Mouse (Mus musculus): ENCODE measurements around the gene Ppt2. TPM values are rescaled to one million over a fixed set of nuclear protein-coding genes. Genes with fewer than 3 reads are reported as not detected.

Ppt2 gene
- total RNA-seq, 2 experiments from 2014 or later = 40.5 to 42.2 TPM

GRCm38 (mm10) chr17:34596098-34596497 is 32.2 kb downstream of the Ppt2 start:
- DNase-seq = no peak
- H3K27ac ChIP-seq = no peak overlapping the region
- intact Hi-C loops (cut with DNase I) = no loop called here
- no peak overlapping the region for H3K4me3 ChIP-seq
- TF ChIP-seq CTCF (IDR thresholded peaks at IDR 0.05) = no peak

GRCm38 (mm10) chr17:34593752-34594525 is 34.4 kb downstream of the Ppt2 start:
- H3K27ac ChIP-seq = peak overlapping the region; percentile 97; the same call in 1 of the 2 replicates
- TF ChIP-seq CTCF (IDR thresholded peaks at IDR 0.05) = no peak
- peak; percentile 44 for DNase-seq
- intact Hi-C loops (cut with DNase I) = no loop called here
- H3K4me3 ChIP-seq = peak overlapping the region; percentile 88

- Histone ChIP-seq H3K27ac (peak overlapping the region; percentile 97), H3K4me3 (peak overlapping the region; percentile 88)
- TF ChIP-seq CTCF (IDR thresholded peaks at IDR 0.05) = no peak
- intact Hi-C loops (cut with DNase I) = no loop called here
- no peak for DNase-seq
These were observed 35.4 kb downstream of the Ppt2 start for GRCm38 (mm10) chr17:34592581-34593549.

GRCm38 (mm10) chr17:34591994-34592375 is 36.3 kb downstream of the Ppt2 start:
- Histone ChIP-seq H3K4me3 (peak overlapping the region; percentile 88), H3K27ac (peak overlapping the region; percentile 97)
- peak; percentile 95 for DNase-seq
- TF ChIP-seq CTCF (IDR thresholded peaks at IDR 0.05) = no peak
- intact Hi-C loops (cut with DNase I) = no loop called here

GRCm38 (mm10) chr17:34591029-34591993 is 37.0 kb downstream of the Ppt2 start, which contains the start of gene Pbx2:
Pbx2 (plus strand) TSS chr17:34591266.
- Histone ChIP-seq H3K4me3 (peak within 1 kb of the TSS; percentile 88), H3K27ac (peak within 1 kb of the TSS; percentile 97)
- DNase-seq = peak; percentile 43
- no peak for TF ChIP-seq CTCF (IDR thresholded peaks at IDR 0.05)
- intact Hi-C loops (cut with DNase I) = no loop called here

GRCm38 (mm10) chr17:34590154-34590987 is 37.9 kb downstream of the Ppt2 start:
- peak overlapping the region; percentile 97 for H3K27ac ChIP-seq
- DNase-seq = no peak
- H3K4me3 ChIP-seq = peak overlapping the region; percentile 88
- TF ChIP-seq CTCF (IDR thresholded peaks at IDR 0.05) = no peak
- intact Hi-C loops (cut with DNase I) = no loop called here

GRCm38 (mm10) chr17:34589681-34590101 is 38.6 kb downstream of the Ppt2 start, which contains the start of gene Gpsm3:
Gpsm3 (plus strand) TSS chr17:34589806.
- DNase-seq = peak; percentile 85
- Histone ChIP-seq H3K4me3 (peak within 1 kb of the TSS; percentile 88), H3K27ac (peak within 1 kb of the TSS; percentile 97)
- no peak for TF ChIP-seq CTCF (IDR thresholded peaks at IDR 0.05)
- intact Hi-C loops (cut with DNase I) = no loop called here

- H3K4me3 ChIP-seq = peak overlapping the region; percentile 88
- DNase-seq = peak; percentile 17
- intact Hi-C loops (cut with DNase I) = no loop called here
- no peak for TF ChIP-seq CTCF (IDR thresholded peaks at IDR 0.05)
- H3K27ac ChIP-seq = peak overlapping the region; percentile 97
These were observed 39.1 kb downstream of the Ppt2 start for GRCm38 (mm10) chr17:34589206-34589605.

- no peak for DNase-seq
- no peak for TF ChIP-seq CTCF (IDR thresholded peaks at IDR 0.05)
- intact Hi-C loops (cut with DNase I) = no loop called here
- Histone ChIP-seq H3K4me3 (peak overlapping the region; percentile 88; the same call in 1 of the 2 replicates), H3K27ac (peak overlapping the region; percentile 97; the same call in 1 of the 2 replicates)
These were observed 39.5 kb downstream of the Ppt2 start for GRCm38 (mm10) chr17:34588767-34589166.

GRCm38 (mm10) chr17:34587814-34588213 is 40.5 kb downstream of the Ppt2 start:
- TF ChIP-seq CTCF (IDR thresholded peaks at IDR 0.05) = no peak
- peak overlapping the region; percentile 99 for H3K27ac ChIP-seq
- intact Hi-C loops (cut with DNase I) = loop anchor here (2.0 kb wide), 1 partner anchor 655 kb away; no protein-coding TSS in a partner anchor

GRCm38 (mm10) chr17:34587423-34587811 is 40.9 kb downstream of the Ppt2 start:
- TF ChIP-seq CTCF (IDR thresholded peaks at IDR 0.05) = no peak
- Histone ChIP-seq H3K27ac (peak overlapping the region; percentile 99), H3K4me3 (peak overlapping the region; percentile 95)
- intact Hi-C loops (cut with DNase I) = loop anchor here (2.0 kb wide), 1 partner anchor 655 kb away; no protein-coding TSS in a partner anchor
- DNase-seq = peak; percentile 99

More at GRCm38 (mm10) chr17:34587814-34588213, 40.5 kb downstream of the Ppt2 start:
- no peak for DNase-seq
- peak overlapping the region; percentile 95 for H3K4me3 ChIP-seq
